Mouse (Mus musculus) adrenal gland, adult 2 months (tissue): ENCODE measurements around the gene Ankrd13a. TPM values are rescaled to one million over a fixed set of nuclear protein-coding genes. Genes with fewer than 3 reads are reported as not detected.

Source experiments
- DNase-seq: peaks from one replicate; pipeline ENCODE4 v3.0.0; 2021
- polyA plus RNA-seq: library from polyadenylated mRNA; depleted of rRNA; stranded (reverse); fragments of >200 nt; gene quantifications from 2 replicates; pipeline ENCODE4 v1.2.3, GENCODE M21; 2012
- total RNA-seq, 2 experiments: library from RNA; stranded (reverse); gene quantifications; 2 replicates each; pipeline ENCODE4 v1.2.3; 2021

Ankrd13a gene
- total and polyA plus RNA-seq, 3 experiments: 51.8 to 92.4 (median 78.4) TPM

- no peak for DNase-seq
Observed at GRCm38 (mm10) chr5:114766686-114767085, 7.8 kb upstream of the Ankrd13a start.

- DNase-seq: no peak
Observed at GRCm38 (mm10) chr5:114767185-114767584, 7.3 kb upstream of the Ankrd13a start.

DNA sequence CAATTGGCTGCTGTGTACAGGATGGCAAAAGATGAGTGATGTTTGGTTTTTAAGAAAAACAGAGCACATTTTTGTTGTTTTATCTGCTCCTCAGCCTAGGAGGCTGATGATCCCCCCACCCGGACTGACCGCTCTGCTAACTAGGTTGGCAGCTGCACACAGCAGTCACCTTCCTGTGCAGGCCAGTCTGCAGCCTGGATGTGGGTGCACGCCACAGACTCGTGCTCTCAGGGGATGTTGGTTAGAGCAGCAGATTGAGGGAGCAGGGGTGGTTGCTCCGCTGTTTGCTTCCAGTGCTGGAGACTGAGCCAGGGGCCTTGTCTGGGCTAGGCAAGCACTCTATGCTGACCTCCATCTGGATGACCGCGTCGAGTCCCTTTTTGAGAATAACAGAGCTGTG is 4.7 kb upstream of the Ankrd13a start:
- no peak for DNase-seq

GRCm38 (mm10) chr5:114771796-114772195 is 2.7 kb upstream of the Ankrd13a start:
- no peak for DNase-seq

- peak; percentile 77 for DNase-seq
Observed at GRCm38 (mm10) chr5:114772456-114773203, 1.8 kb upstream of the Ankrd13a start.

DNA sequence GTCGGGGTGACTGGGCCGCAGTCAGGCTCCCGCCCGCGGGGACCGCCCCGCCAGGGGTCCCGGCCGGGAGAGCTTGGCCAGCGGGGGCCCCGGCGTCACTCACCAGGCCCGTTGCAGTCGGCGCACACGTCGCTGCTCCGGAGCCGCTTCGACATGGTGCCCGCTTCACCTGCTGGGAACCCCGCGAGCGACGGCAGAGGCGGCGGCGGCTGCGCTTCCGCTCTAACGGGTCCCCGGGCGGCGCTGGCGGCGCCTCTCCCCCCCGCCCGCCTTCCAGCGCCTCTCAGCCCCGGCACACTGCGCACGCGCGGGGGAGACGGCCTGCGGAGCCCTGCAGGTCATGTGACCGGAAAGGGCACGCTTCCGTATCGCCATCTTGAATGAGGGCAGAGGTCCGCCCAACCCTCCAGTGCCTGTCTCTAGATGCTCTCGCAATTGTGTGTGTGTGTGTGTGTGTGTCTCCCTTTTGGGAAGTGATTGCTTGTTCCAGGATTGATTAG is 1.2 kb upstream of the Ankrd13a start:
- DNase-seq: peak; percentile 99

DNA sequence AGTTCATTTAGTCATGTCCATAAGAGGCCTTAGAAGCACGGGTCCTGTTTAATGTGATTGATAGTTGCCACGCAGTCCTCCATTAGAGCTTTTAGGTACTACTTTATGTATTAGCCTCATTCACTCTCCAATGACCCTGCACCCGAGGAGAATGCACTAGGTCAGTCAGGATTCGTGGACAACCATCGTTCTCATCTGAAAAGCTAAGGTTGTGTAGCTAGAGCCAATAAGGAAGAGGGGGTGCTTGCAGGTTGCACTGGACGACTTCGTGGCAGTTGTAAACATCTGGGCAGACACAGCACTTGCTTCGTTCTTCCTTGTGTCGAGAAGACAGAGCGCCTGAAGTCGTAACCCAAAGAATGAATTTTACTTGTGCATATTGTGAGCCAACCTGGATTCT is 697 bp upstream of the Ankrd13a start:
- DNase-seq: peak; percentile 49

- DNase-seq: peak; percentile 27
Observed at GRCm38 (mm10) chr5:114775056-114775979, 841 bp downstream of the Ankrd13a start, which contains the start of gene Git2. Git2 (minus strand) TSS chr5:114775517.

DNA sequence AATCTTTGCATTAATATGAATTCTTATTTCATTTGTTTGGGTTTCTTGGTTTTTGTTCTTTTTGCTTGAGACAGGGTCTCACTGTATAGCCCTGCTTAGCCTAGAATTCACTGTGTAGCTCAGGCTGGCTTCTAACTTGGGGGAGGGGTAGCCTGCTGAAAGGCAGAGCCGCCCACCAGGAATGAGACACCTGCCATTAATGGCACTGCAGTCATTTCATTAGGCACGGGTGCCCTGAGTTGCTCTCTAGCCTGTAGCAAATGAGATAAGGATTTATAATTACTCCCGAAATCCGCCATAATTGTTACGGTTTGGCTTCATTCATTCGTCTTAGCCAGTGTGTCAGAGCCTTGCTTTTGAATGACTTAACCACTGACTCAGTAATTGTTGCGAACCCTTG is 1.7 kb downstream of the Ankrd13a start:
- DNase-seq: no peak

GRCm38 (mm10) chr5:114779956-114780489 is 5.5 kb downstream of the Ankrd13a start:
- DNase-seq: no peak

GRCm38 (mm10) chr5:114780912-114781311 is 6.4 kb downstream of the Ankrd13a start:
- no peak for DNase-seq

DNA sequence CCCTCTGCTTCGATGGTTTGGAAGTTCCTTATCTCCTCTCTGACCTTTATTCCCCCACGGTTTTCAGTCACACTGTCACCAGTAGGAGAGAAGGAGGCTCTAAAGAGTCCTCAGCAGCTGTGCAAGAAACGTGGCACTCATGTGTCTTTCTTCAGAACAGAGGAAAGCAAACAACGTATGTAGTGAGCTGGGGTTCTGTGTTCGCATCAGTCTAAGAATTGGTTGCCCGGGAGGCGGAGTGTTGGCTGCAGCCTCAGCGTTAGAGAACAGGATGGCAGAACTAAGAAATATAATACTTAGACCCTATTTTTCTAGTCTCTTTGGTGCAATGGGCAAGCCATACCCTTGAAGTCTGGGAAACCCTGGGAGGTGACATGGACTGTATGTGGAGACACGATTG is 8.5 kb downstream of the Ankrd13a start:
- DNase-seq: no peak

DNA sequence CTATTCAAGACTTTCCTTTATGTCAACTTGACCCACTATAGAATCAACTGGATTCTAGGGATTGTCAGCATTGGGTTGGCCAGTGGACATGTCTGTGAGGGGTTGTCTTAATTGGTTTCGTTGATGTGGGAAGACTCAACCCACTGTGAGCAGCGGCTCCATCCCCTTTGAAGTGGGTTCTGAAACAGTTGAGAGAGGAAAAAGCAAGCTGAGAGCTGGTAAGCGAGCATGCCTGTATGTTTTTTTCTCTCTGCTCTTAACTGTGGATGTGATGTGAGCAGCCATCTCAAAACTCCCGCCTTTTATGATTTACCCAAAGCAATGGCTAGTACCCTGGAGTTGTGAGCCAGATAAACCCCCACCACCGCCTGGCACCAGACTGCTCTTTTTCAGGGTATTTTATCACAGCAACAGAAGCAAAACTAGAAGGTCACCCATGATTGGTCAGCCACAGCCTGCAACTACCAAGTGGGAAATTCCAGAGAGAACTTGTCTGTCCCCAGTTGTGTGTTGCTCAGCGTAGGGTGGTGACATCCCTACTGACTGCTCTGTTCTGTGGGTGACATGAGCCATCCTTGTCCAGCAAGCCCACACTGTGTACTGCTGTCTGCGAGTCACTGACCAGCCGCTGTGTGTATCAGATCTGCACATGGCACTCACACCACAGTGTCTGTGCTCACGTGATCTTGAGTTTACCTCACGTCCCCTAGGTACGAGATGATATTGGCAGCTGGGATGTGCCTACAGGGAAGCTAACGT is 9.1 kb downstream of the Ankrd13a start:
- peak; percentile 55 for DNase-seq

- peak; percentile 68 for DNase-seq
Observed at GRCm38 (mm10) chr5:114784622-114785165, 10.2 kb downstream of the Ankrd13a start.

GRCm38 (mm10) chr5:114785196-114785595 is 10.7 kb downstream of the Ankrd13a start:
- peak; percentile 74 for DNase-seq

- peak; percentile 58 for DNase-seq
Observed at GRCm38 (mm10) chr5:114793317-114793716, 18.8 kb downstream of the Ankrd13a start.

- no peak for DNase-seq
Observed at GRCm38 (mm10) chr5:114794609-114795008, 20.1 kb downstream of the Ankrd13a start.

DNA sequence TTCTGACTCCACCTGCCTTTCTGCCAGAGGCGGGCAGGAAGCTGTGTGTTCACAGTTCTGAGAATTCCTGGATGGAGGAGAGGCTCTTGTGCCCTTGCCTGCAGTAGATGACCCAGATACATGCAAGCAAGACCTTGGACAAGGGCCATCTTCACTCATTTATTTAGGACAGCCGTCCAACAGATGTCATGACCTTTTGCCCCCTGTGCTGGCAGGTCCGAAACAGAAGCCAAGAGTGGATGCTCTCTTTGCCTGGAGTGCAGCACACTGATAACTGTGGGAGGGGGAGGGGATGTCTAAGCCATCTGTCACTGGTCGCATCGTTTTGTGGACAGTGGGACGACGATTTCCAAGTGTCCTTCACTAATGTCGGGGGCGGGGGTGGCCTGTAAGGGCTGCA is 20.8 kb downstream of the Ankrd13a start:
- DNase-seq: peak; percentile 79

GRCm38 (mm10) chr5:114795653-114796052 is 21.2 kb downstream of the Ankrd13a start:
- no peak for DNase-seq

GRCm38 (mm10) chr5:114796299-114797012 is 22.0 kb downstream of the Ankrd13a start:
- peak; percentile 36 for DNase-seq

- no peak for DNase-seq
Observed at GRCm38 (mm10) chr5:114797253-114797652, 22.8 kb downstream of the Ankrd13a start.
